Mouse (Mus musculus) Patski (cell line): ENCODE measurements at regions not wholly inside any gene's neighbourhood (a gene's known extent, or its start where the extent isn't known, plus 50 kb on each side); places are given as distances from the start of the nearest gene placed in this dataset.

ENCODE experiments used
- ATAC-seq: fragments of 100-300 bp; one replicate; pipeline ENCODE4 v1.8.0; 2021
- CTCF ChIA-PET: fragments of 350-600 bp; sonication (Branson Sonifier 250); formaldehyde crosslinking; loops from one replicate; lab custom pipeline; 2022; ENCODE audit warnings: inconsistent platforms; lab: Charles Lee
- POLR2A ChIA-PET: fragments of 350-600 bp; sonication (Branson Sonifier 250); formaldehyde crosslinking; loops from one replicate; lab custom pipeline; 2022; ENCODE audit warnings: antibody characterized with exemption, inconsistent platforms; lab: Charles Lee
- DNase-seq: peaks from one replicate; pipeline ENCODE4 v3.0.0-alpha.2; 2011; ENCODE audit warnings: low read depth, low spot score
- H3K27me3 ChIP-seq: fragments of 371-371 bp; one replicate; pipeline ENCODE4 v1.5.1; 2021
- CTCF ChIP-seq: fragments of 100-300 bp; IDR thresholded peaks from one replicate; pipeline ENCODE4 v1.5.1; 2021
- in situ Hi-C: fragments of 300-500 bp; cut with MboI; formaldehyde crosslinking; loops from 3 replicates; pipeline ENCODE4 v1.11.1; 2018; ENCODE audit warnings: low pct_unique_long_range_greater_than_20kb, mixed read lengths

DNA sequence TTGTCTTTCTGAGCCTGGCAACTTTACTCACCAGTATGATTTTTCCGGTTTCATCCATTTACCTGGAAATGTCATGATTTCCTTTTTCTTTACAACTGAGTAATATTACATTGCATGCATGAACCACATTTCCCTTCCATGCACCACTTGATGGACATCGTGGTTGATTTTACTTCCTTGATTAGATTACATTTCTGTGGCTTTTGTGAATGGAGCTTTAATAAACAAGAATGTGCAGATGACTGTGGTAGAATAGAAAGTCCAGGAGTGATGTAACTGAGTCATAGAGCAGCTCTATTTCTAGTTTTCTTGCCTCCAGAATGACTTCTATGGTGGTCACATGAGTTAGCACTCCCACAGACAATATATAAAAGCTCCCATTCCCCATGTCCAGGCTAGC, 75.2 kb downstream of the Chst2 start:
- ChIA-PET CTCF (no interaction called here), POLR2A (no interaction called here)
- peaks cover 7% of the 10 kb centered on the region for H3K27me3 ChIP-seq
- DNase-seq = no peak
- in situ Hi-C loops = no loop called here
- TF ChIP-seq CTCF = no peak
- no peak for ATAC-seq

DNA sequence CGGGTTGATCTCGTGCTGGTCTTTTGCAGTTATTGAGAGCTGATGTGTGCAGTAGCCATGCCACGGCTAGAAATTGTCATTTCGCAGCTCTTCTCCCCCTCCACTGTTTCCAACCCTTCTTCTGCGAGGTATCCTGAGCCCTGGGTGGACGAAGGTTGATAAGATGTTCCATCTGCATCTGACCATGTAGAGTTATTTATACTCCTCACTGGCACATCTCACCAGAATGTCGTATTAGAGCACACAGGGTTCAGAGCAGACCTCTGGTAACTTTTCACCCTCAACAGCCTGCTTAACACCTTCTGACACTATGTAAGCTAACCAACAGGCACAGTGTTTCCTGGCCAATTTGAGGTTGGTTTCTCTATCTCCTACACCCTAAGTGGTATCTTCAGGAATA, 76.4 kb downstream of the Chst2 start:
- ATAC-seq (no peak), DNase-seq (no peak)
- TF ChIP-seq CTCF = no peak
- in situ Hi-C loops = no loop called here
- CTCF ChIA-PET = no interaction called here
- POLR2A ChIA-PET = no interaction called here
- peaks cover 7% of the 10 kb centered on the region for H3K27me3 ChIP-seq

DNA sequence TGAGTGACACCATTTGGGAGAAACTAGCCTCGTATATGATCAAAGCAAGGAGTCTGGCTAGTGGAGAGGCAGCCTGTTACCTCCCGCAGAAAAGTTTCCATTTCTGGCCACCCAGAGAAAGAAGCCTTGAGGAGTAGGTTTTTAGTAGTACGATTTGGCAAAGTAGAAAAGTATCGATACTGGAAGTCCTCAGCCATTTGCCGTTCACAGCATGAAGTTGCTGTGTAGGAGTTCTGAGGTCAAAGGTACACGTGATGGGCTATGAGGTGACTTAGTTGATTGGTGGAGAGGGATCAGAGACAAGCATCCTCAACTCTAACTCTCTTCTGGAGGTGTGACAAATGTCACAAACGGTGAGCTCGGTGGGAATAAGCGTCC, 77.5 kb downstream of the Chst2 start:
- DNase-seq (no peak), ATAC-seq (no peak)
- ChIA-PET CTCF (no interaction called here), POLR2A (no interaction called here)
- in situ Hi-C loops = no loop called here
- TF ChIP-seq CTCF = no peak
- H3K27me3 ChIP-seq = peaks cover 7% of the 10 kb centered on the region

DNA sequence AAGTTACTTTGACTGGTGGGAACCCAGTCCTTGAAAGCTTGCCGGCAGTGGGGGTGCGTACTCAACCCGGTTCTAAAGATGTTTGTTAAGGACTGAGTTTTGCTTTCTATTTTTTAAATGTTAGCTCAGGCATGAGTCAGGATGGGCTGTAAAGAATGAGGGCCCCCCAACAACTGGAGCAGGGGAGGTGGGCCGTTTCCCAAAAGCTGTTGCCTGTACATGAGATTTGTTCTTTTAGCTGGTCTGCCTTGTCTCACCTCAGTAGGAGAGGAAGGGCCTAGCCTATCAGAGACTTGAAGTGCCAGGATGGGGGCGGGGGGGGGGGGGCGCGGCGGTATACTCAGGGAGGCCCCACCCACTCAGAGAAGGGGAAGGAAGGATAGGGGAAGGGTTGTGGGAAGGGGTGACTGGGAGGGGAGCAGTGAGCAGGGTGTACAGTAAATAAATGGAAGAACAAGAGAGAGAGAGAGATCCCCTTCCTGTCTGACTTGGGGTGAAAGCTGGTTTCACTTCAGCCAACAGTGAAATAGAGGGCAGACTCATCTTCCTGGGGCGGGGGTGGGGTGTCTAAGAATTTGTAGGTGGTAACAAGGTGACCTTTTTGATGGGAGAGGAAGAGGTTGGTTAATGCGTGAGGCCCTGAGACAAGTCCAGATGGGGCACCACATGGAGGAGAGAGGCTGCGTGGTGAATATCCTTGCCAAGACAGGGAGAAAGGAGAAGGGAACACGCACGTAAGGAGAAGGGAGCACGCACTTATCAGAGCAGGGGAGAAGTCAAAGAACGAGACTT, 78.1 kb downstream of the Chst2 start:
- no peak for TF ChIP-seq CTCF
- ChIA-PET POLR2A (no interaction called here), CTCF (no interaction called here)
- ATAC-seq (no peak), DNase-seq (no peak)
- peaks cover 7% of the 10 kb centered on the region for H3K27me3 ChIP-seq
- in situ Hi-C loops = no loop called here

DNA sequence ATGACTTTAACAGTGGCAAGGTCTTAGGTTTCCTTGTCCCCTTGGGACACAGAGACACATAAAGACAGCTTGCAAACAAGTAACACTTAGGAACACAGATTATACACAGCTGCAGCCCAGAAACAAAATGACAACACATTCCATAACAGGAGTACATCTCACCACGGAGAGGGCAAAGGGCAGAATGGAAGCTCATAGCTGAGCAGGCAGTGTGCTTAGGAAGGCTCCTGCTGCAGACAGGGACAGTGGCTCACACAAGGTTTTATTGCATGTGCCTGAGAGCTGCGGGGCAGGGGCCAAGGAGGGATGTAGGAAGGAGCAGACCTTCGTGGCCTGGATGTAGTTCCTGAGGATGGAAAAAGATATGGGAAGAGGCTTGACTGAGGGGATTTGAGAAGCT, 78.8 kb downstream of the Chst2 start:
- in situ Hi-C loops = no loop called here
- POLR2A ChIA-PET = no interaction called here
- H3K27me3 ChIP-seq = peaks cover 4% of the 10 kb centered on the region
- ATAC-seq = no peak
- TF ChIP-seq CTCF = no peak
- CTCF ChIA-PET = no interaction called here
- no peak for DNase-seq

DNA sequence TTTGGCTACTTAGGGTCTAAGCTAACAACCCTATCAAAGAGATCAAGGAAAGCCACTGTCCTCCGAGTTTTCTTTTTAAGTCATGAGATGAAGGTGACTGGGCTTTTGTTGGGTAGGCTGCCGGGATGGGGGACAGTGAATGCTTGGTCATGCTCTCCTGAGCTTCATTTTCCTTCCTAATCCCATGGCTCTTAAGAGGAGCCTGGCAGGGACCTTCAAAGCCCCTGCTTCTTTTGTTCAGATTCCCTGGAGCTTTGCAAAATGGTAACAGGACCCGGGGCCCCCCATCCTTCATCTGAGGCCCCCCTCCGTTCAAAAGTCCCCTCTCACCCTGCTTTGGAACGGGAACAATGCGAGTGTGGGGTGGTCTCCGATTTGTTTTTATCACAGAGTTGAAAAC, 82.9 kb downstream of the Chst2 start:
- ChIA-PET CTCF (no interaction called here), POLR2A (no interaction called here)
- in situ Hi-C loops = no loop called here
- no peak for TF ChIP-seq CTCF
- DNase-seq (no peak), ATAC-seq (no peak)
- no peaks in the 10 kb centered on the region for H3K27me3 ChIP-seq

DNA sequence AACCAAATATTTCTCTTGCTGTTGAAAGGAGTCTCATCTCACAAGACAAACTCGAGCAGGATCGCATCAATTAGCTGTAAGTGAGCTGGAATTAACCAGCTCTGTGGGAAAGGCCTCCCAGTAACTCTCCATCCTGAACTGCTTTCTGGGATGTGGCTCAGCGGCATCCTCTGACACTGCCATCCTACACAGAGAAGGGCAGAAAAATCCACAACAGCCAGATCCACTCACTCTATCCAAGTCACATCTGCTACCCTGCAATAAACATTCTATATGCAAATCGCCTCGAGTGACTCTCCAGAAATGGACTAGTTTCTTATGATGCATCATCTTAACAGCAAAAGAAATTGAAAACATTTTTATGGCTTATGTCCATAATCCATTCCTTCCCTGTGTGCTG, 83.6 kb downstream of the Chst2 start:
- no peak for TF ChIP-seq CTCF
- ChIA-PET CTCF (no interaction called here), POLR2A (no interaction called here)
- ATAC-seq = no peak
- H3K27me3 ChIP-seq = no peaks in the 10 kb centered on the region
- in situ Hi-C loops = no loop called here
- DNase-seq = no peak

DNA sequence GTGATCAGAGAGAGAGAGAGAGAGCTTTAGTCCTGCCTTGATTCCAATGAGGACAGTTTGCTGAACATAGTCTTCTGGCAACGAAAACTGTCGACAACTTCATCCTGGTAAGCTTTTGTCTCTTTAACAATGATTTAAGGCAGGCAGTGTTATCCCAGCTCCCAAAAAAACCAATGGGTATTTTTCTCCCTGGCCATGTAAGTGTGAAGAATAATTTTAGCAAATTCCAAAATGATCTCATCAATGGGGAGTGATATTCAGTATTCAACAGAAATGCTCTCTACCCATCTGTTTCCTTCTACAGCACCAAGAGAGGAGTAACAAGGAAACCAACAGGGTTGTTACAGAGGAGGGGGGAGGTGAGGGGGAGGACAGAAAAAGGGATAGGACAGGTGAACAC, 84.5 kb downstream of the Chst2 start:
- POLR2A ChIA-PET = no interaction called here
- no peak for TF ChIP-seq CTCF
- ATAC-seq (no peak), DNase-seq (no peak)
- in situ Hi-C loops = no loop called here
- CTCF ChIA-PET = no interaction called here
- H3K27me3 ChIP-seq = no peaks in the 10 kb centered on the region

DNA sequence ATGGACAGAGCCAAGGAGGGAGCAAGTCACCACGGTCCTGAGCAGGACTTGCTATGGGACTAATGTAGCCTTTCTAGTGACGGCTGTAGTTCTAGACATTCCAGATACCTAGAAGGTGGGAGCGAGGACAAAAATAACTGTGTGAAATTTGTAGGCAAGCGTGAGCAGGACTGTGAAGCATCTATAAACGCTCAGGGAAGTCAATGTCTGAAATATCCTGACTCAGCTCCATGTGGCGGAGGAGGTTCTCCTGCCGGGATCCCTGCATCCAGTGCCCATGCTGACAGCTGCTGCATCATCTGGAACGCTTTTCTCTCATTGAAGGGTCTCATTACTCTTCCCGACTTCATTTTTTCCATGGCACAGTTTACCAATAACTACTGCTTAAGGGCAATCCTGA, 87.6 kb downstream of the Chst2 start:
- ChIA-PET POLR2A (no interaction called here), CTCF (no interaction called here)
- DNase-seq (no peak), ATAC-seq (no peak)
- no peak for TF ChIP-seq CTCF
- in situ Hi-C loops = no loop called here
- no peaks in the 10 kb centered on the region for H3K27me3 ChIP-seq

DNA sequence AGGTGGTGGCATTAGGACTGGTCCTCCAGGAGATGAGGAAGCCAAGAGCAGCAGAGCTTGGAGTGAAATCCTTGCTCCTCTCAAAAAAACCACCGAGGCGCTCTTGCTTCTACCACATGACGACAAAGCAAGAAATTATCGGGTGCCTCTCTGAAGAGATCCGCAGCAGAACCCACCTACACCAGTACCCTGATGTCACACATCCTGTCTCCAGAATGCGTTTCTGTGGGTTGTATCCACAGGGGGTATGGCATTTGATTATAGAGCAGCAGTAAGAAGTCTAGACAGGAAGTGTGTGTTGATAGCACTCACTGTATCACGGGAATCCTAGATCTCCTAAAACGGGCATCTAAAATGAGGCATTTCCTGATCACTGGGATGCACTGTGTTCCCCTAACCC, 89.8 kb downstream of the Chst2 start:
- ChIA-PET POLR2A (no interaction called here), CTCF (no interaction called here)
- H3K27me3 ChIP-seq = no peaks in the 10 kb centered on the region
- in situ Hi-C loops = no loop called here
- TF ChIP-seq CTCF = no peak
- ATAC-seq (no peak), DNase-seq (no peak)

DNA sequence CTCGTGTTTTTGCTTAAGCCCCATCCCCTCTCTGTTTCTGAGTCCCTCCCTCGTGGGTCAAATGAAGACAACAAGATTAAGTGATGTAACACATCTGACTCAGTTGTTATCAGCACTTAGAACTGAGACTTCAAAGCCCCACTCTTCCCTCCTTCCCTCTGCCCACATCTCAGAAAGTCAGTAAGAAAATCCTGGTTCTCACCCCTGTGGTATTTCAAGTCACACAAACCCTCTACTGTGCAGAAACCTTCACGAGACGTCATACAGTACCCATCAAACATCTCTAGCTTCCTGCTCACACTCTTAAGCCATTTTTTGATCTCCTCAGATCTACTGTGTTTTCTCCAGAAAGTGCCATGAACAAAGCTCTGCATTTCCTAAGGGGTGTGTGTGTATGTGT, 91.4 kb downstream of the Chst2 start:
- CTCF ChIA-PET = interaction anchor here (2.0 kb wide), 1 partner anchor 10 kb away, joined by 5 read pairs; no protein-coding TSS in a partner anchor
- POLR2A ChIA-PET = no interaction called here
- TF ChIP-seq CTCF = no peak
- DNase-seq (no peak), ATAC-seq (no peak)
- no peaks in the 10 kb centered on the region for H3K27me3 ChIP-seq
- in situ Hi-C loops = no loop called here

DNA sequence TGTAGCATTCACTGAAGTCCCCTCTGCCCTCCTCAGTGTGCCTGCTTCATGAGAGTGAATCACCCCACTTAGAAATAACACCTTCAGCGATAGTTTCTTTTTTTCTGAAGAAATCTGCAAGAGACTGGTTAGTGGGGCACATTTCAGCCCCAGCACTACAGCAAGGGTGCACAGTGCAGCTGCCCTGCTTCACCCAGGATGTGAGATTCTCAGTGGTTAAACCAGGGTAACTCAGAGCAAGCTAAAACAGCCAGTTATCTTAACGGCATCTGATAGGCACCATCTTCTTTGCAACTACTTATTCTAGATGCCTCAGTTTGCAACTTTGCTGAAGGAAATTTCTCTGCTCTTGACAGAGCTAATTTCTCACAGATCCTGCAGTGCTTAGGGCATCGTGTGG, 94.9 kb downstream of the Chst2 start:
- TF ChIP-seq CTCF = no peak
- no peak for ATAC-seq
- in situ Hi-C loops = no loop called here
- ChIA-PET CTCF (no interaction called here), POLR2A (no interaction called here)
- no peaks in the 10 kb centered on the region for H3K27me3 ChIP-seq
- DNase-seq = no peak
